In the genomic region with DNA sequence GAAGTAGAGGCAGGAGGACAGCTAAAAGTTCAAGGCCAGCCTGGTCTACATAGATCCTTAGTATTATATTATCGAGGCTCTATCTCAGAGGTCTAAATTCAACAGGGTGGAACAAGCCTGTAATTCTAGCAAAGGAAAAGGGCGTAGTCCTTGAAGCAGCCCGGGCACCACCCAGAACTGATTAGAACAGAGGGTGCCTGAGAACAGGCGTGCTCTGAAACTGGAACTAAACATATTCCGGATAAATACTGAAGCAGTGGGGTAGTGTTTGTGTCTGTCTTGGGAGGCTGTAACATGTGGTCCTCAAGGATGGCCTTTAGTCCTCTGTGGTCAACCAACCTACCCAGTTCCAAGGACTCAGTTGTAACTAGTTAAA, we compare ENCODE assay signal across 19 mouse cellular contexts. TPM values are rescaled to one million over a fixed set of nuclear protein-coding genes. Genes with fewer than 3 reads are reported as not detected.
DNase-seq lines count a peak whose midpoint lies in the region; ATAC-seq lines count a peak whose summit lies in the region.
"Had no signal": no experiment of that assay in that cellular context is flagged by ENCODE, and none has a peak within 500 bp of the region (broad histone marks: within the 10 kb centered on the region; RNA-seq: fewer than 3 reads in every experiment).

No protein-coding gene starts in this region.

- H3K9ac ChIP-seq in heart, embryonic 13.5 days: no peak overlapping the region
- H3K9ac ChIP-seq in midbrain, embryonic 13.5 days (replicated peaks): no peak overlapping the region
- H3K9ac ChIP-seq: hindbrain, embryonic 14.5 days; lung, embryonic 15.5 days; midbrain, embryonic 12.5 days had no signal

- no peak for ATAC-seq in heart, embryonic 13.5 days (ENCODE audit: extremely low read depth, insufficient number of reproducible peaks, low FRiP score, low TSS enrichment)
- peak; percentile 40 for ATAC-seq in megakaryocyte progenitor cell, adult 5-6 weeks (replicated peaks; ENCODE audit: poor library complexity)
- ATAC-seq in midbrain, embryonic 13.5 days: no peak
- ATAC-seq: intestine, embryonic 16.5 days had no signal

- H3K27ac ChIP-seq in heart, embryonic 13.5 days (replicated peaks): peak overlapping the region; percentile 36; the same call in 1 of the 2 replicates
- no peak overlapping the region for H3K27ac ChIP-seq in midbrain, embryonic 13.5 days
- H3K27ac ChIP-seq: hindbrain, embryonic 14.5 days; midbrain, embryonic 12.5 days had no signal

- H3K4me2 ChIP-seq in heart, embryonic 13.5 days: no peak overlapping the region
- H3K4me2 ChIP-seq in midbrain, embryonic 13.5 days (replicated peaks): no peak overlapping the region
- H3K4me2 ChIP-seq: hindbrain, embryonic 14.5 days; lung, embryonic 15.5 days; midbrain, embryonic 12.5 days had no signal

- H3K4me3 ChIP-seq in heart, embryonic 13.5 days: no peak overlapping the region
- H3K4me3 ChIP-seq in midbrain, embryonic 13.5 days (replicated peaks): no peak overlapping the region
- H3K4me3 ChIP-seq: lung, embryonic 15.5 days had no signal

- peaks cover 18% of the 10 kb centered on the region for H3K27me3 ChIP-seq in heart, embryonic 13.5 days (replicated peaks)
- no peaks in the 10 kb centered on the region for H3K27me3 ChIP-seq in midbrain, embryonic 13.5 days
- H3K27me3 ChIP-seq: lung, embryonic 15.5 days had no signal

- intact Hi-C loops in heart, postnatal 14 days (cut with DNase I): no loop called here

- 62% methylated on average over 5 of the region's 5 CpGs for WGBS in heart, embryonic 13.5 days
- 90% methylated on average over 5 of the region's 5 CpGs for WGBS in midbrain, embryonic 13.5 days

- H3K36me3 ChIP-seq in heart, embryonic 13.5 days: peaks cover 26% of the 10 kb centered on the region
- peaks cover 9% of the 10 kb centered on the region; the same call in 1 of the 2 replicates for H3K36me3 ChIP-seq in midbrain, embryonic 13.5 days

- peaks cover 30% of the 10 kb centered on the region for H3K4me1 ChIP-seq in heart, embryonic 13.5 days
- H3K4me1 ChIP-seq in midbrain, embryonic 13.5 days (replicated peaks): peaks cover 26% of the 10 kb centered on the region

- no peak for DNase-seq in heart, postnatal 14 days
- DNase-seq in ZHBTc4 (ENCODE audit: low read depth, low spot score) (peak; percentile 39), liver (peak; percentile 78)
- DNase-seq in kidney, adult 18-20 months: no peak
- no peak for DNase-seq in kidney, postnatal 4 days
- DNase-seq: cerebellum, postnatal 10 days; gastrocnemius, postnatal 25 days; kidney, postnatal 10 days; left cerebral cortex, postnatal 4 days; thymus, postnatal 14 days had no signal

- no peaks in the 10 kb centered on the region for H3K9me3 ChIP-seq in heart, embryonic 13.5 days
- H3K9me3 ChIP-seq in midbrain, embryonic 13.5 days: no peaks in the 10 kb centered on the region
- H3K9me3 ChIP-seq: lung, embryonic 15.5 days; midbrain, embryonic 12.5 days had no signal

RNA-seq across cellular contexts. Expression of a gene that starts 4.3 kb away (rescaled TPM):
- polyA plus RNA-seq in heart, embryonic 13.5 days (2015; fragmentation: Nextera tagmentation; extraction: Ambion mirVana): 434 and 464 TPM in 2 replicates
- 10 to 100 TPM; 10.8 to 19.5 TPM for total RNA-seq in heart, postnatal 14 days (2021)
- total RNA-seq in megakaryocyte progenitor cell, adult 5-6 weeks (2015): 271 and 279 TPM in 2 replicates
- 142 and 184 TPM in 2 replicates for total RNA-seq in megakaryocyte progenitor cell, adult 5-6 weeks (2017)
- 203 and 208 TPM in 2 replicates for polyA plus RNA-seq in midbrain, embryonic 13.5 days (2015; fragmentation: Nextera tagmentation; extraction: Ambion mirVana)
- total RNA-seq: left cerebral cortex, adult 18-20 months had no signal

RNA-seq across cellular contexts. Expression of a gene that starts 5.8 kb away (rescaled TPM):
- 1.0 and 3.8 TPM in 2 replicates for polyA plus RNA-seq in heart, embryonic 13.5 days (2015; fragmentation: Nextera tagmentation; extraction: Ambion mirVana)
- not detected for total RNA-seq in heart, postnatal 14 days (2021)
- not detected in 2 replicates for total RNA-seq in megakaryocyte progenitor cell, adult 5-6 weeks (2015)
- total RNA-seq in megakaryocyte progenitor cell, adult 5-6 weeks (2017): not detected in 2 replicates
- polyA plus RNA-seq in midbrain, embryonic 13.5 days (2015; fragmentation: Nextera tagmentation; extraction: Ambion mirVana): not detected in 2 replicates
- total RNA-seq: left cerebral cortex, postnatal 4 days had no signal
- polyA plus RNA-seq: spleen, adult 2 months had no signal

RNA-seq across cellular contexts. Expression of a gene that starts 11.6 kb away (rescaled TPM):
- 26.7 and 31.8 TPM in 2 replicates for polyA plus RNA-seq in heart, embryonic 13.5 days (2015; fragmentation: Nextera tagmentation; extraction: Ambion mirVana)
- 10 to 100 TPM; 20.8 to 23.0 TPM for total RNA-seq in heart, postnatal 14 days (2021)
- 0.42 and 0.49 TPM in 2 replicates for total RNA-seq in megakaryocyte progenitor cell, adult 5-6 weeks (2015)
- 0.37 and 0.88 TPM in 2 replicates for total RNA-seq in megakaryocyte progenitor cell, adult 5-6 weeks (2017)
- 17.2 and 19.1 TPM in 2 replicates for polyA plus RNA-seq in midbrain, embryonic 13.5 days (2015; fragmentation: Nextera tagmentation; extraction: Ambion mirVana)

RNA-seq across cellular contexts. Expression of a gene that starts 28.2 kb away (rescaled TPM):
- polyA plus RNA-seq in heart, embryonic 13.5 days (2015; fragmentation: Nextera tagmentation; extraction: Ambion mirVana): 55.0 and 56.9 TPM in 2 replicates
- 10 to 100 TPM; 29.4 to 30.2 TPM for total RNA-seq in heart, postnatal 14 days (2021)
- total RNA-seq in megakaryocyte progenitor cell, adult 5-6 weeks (2015): 24.1 and 31.3 TPM in 2 replicates
- total RNA-seq in megakaryocyte progenitor cell, adult 5-6 weeks (2017): 32.0 and 38.4 TPM in 2 replicates
- polyA plus RNA-seq in midbrain, embryonic 13.5 days (2015; fragmentation: Nextera tagmentation; extraction: Ambion mirVana): 65.4 and 72.6 TPM in 2 replicates

RNA-seq across cellular contexts. Expression of a gene that starts 28.2 kb away (rescaled TPM):
- 0.27 and 0.28 TPM in 2 replicates for polyA plus RNA-seq in heart, embryonic 13.5 days (2015; fragmentation: Nextera tagmentation; extraction: Ambion mirVana)
- total RNA-seq in heart, postnatal 14 days (2021): under 1 TPM; 0.22 to 0.33 TPM
- 0.20 and 0.29 TPM in 2 replicates for total RNA-seq in megakaryocyte progenitor cell, adult 5-6 weeks (2015)
- total RNA-seq in megakaryocyte progenitor cell, adult 5-6 weeks (2017): 0.41 TPM in 1 of 2 replicates, not detected in the other
- polyA plus RNA-seq in midbrain, embryonic 13.5 days (2015; fragmentation: Nextera tagmentation; extraction: Ambion mirVana): 1.2 and 1.3 TPM in 2 replicates
- total RNA-seq: gastrocnemius, postnatal 25 days had no signal

Comparison
In these comparisons a context has a peak if more than half of its experiments do, and no peak if none do; other contexts are left out.
1. DNase-seq: peak in ZHBTc4 (single experiment) and liver (single experiment); none in heart, postnatal 14 days (0 of 2), kidney, adult 18-20 months (single experiment) and kidney, postnatal 4 days (0 of 2).
2. RNA of a gene that starts 4.3 kb away (total RNA-seq): 142 to 279 TPM in megakaryocyte progenitor cell, adult 5-6 weeks; 10.8 to 19.5 TPM in heart, postnatal 14 days; every median in the first group is over 4 times any median in the second.
3. RNA of a gene that starts 11.6 kb away (total RNA-seq): 20.8 to 23.0 TPM in heart, postnatal 14 days; 0.37 to 0.88 TPM in megakaryocyte progenitor cell, adult 5-6 weeks; every median in the first group is over 10 times any median in the second.